Mouse (Mus musculus): ENCODE measurements around the gene Erp29. TPM values are rescaled to one million over a fixed set of nuclear protein-coding genes. Genes with fewer than 3 reads are reported as not detected.

Gene Erp29
- total RNA-seq, 4 experiments from 2014 or later, result 62.1 to 66.1 (median 64.4) TPM

- peak; percentile 59 for DNase-seq (ENCODE audit: low spot score)
These were observed 2.3 kb downstream of the Erp29 start for GRCm38 (mm10) chr5:121449976-121450375.

- DNase-seq (ENCODE audit: low spot score), result no peak
These were observed 3.9 kb downstream of the Erp29 start for GRCm38 (mm10) chr5:121448450-121448849.

GRCm38 (mm10) chr5:121444870-121445269 is 7.4 kb downstream of the Erp29 start:
- no peak for DNase-seq (ENCODE audit: low spot score)

GRCm38 (mm10) chr5:121443548-121443947 is 8.8 kb downstream of the Erp29 start:
- DNase-seq (ENCODE audit: low spot score), result no peak

- no peak for DNase-seq (ENCODE audit: low spot score)
These were observed 13.6 kb downstream of the Erp29 start for GRCm38 (mm10) chr5:121438756-121439155.

GRCm38 (mm10) chr5:121438131-121438530 is 14.2 kb downstream of the Erp29 start:
- DNase-seq (ENCODE audit: low spot score), result no peak

GRCm38 (mm10) chr5:121428954-121429353 is 23.4 kb downstream of the Erp29 start:
- no peak for DNase-seq (ENCODE audit: low spot score)

GRCm38 (mm10) chr5:121423297-121423696 is 29.0 kb downstream of the Erp29 start:
- no peak for DNase-seq (ENCODE audit: low spot score)

GRCm38 (mm10) chr5:121422787-121423186 is 29.5 kb downstream of the Erp29 start:
- DNase-seq (ENCODE audit: low spot score), result no peak

- no peak for DNase-seq (ENCODE audit: low spot score)
These were observed 31.6 kb downstream of the Erp29 start for GRCm38 (mm10) chr5:121420721-121421120.

GRCm38 (mm10) chr5:121410975-121411374 is 41.3 kb downstream of the Erp29 start:
- DNase-seq (ENCODE audit: low spot score), result no peak

GRCm38 (mm10) chr5:121407856-121408255 is 44.5 kb downstream of the Erp29 start:
- DNase-seq (ENCODE audit: low spot score), result no peak

- DNase-seq (ENCODE audit: low spot score), result no peak
These were observed 51.5 kb downstream of the Erp29 start for GRCm38 (mm10) chr5:121400849-121401248.

GRCm38 (mm10) chr5:121400064-121400463 is 52.2 kb downstream of the Erp29 start:
- no peak for DNase-seq (ENCODE audit: low spot score)

GRCm38 (mm10) chr5:121399540-121399939 is 52.8 kb downstream of the Erp29 start:
- no peak for DNase-seq (ENCODE audit: low spot score)

GRCm38 (mm10) chr5:121398965-121399462 is 53.3 kb downstream of the Erp29 start:
- DNase-seq (ENCODE audit: low spot score), result no peak

GRCm38 (mm10) chr5:121398146-121398964 is 54.0 kb downstream of the Erp29 start:
- no peak for DNase-seq (ENCODE audit: low spot score)

- peak; percentile 89 for DNase-seq (ENCODE audit: low spot score)
These were observed 54.8 kb downstream of the Erp29 start, which contains the start of gene Naa25 for GRCm38 (mm10) chr5:121397187-121398145. Naa25 (plus strand) TSS chr5:121397936.

- DNase-seq (ENCODE audit: low spot score), result no peak
These were observed 56.7 kb downstream of the Erp29 start for GRCm38 (mm10) chr5:121395621-121396020.

- DNase-seq (ENCODE audit: low spot score), result no peak
These were observed 58.9 kb downstream of the Erp29 start for GRCm38 (mm10) chr5:121393402-121393801.

- DNase-seq (ENCODE audit: low spot score), result peak; percentile 64
These were observed 59.5 kb downstream of the Erp29 start for GRCm38 (mm10) chr5:121392667-121393380.

Data from heart, adult 8-10 months (tissue).